Mouse (Mus musculus) spleen, adult 2 months (tissue): ENCODE data around the gene Grik4. TPM values are rescaled to one million over a fixed set of nuclear protein-coding genes. Genes with fewer than 3 reads are reported as not detected.
A peak's percentile ranks its signal among the peaks of the same experiment; 100 is the strongest.

Experiments used
- DNase-seq, 2 experiments: peaks; one replicate each; pipeline versions ENCODE4 v3.0.0 to v3.0.0-alpha.2; 2012 to 2021; ENCODE audit warnings: low spot score in 2 of 2, low read depth in 1 of 2
- H3K27ac ChIP-seq: fragments of 200-500 bp; 2 replicates; pipeline ENCODE4 v1.5.1; 2012; ENCODE audit warnings: low read length, inconsistent platforms; ENCODE audit not compliant: insufficient read depth
- H3K27me3 ChIP-seq: fragments of 200-500 bp; 2 replicates; pipeline ENCODE4 v1.6.1; 2012; ENCODE audit warnings: mild to moderate bottlenecking, moderate library complexity, low read length, inconsistent platforms; ENCODE audit not compliant: control insufficient read depth, insufficient read depth
- H3K36me3 ChIP-seq: fragments of 200-500 bp; 2 replicates; pipeline ENCODE4 v1.6.1; 2012; ENCODE audit warnings: mild to moderate bottlenecking, low read length, inconsistent platforms; ENCODE audit not compliant: control insufficient read depth, insufficient read depth
- H3K4me1 ChIP-seq: fragments of 200-500 bp; 2 replicates; pipeline ENCODE4 v1.6.1; 2011; ENCODE audit warnings: inconsistent platforms; ENCODE audit not compliant: control insufficient read depth, insufficient read depth, insufficient read length
- H3K4me3 ChIP-seq: fragments of 200-500 bp; 2 replicates; pipeline ENCODE4 v1.5.1; 2011; ENCODE audit warnings: mild to moderate bottlenecking, inconsistent platforms; ENCODE audit not compliant: insufficient read depth, insufficient read length; ENCODE audit errors: extremely low read depth
- CTCF ChIP-seq: fragments of 200-500 bp; IDR thresholded peaks from 2 replicates; pipeline ENCODE4 v1.5.1; 2011; ENCODE audit warnings: mild to moderate bottlenecking, inconsistent platforms; ENCODE audit not compliant: insufficient read depth, insufficient read length, insufficient replicate concordance; ENCODE audit errors: extremely low read depth
- POLR2A ChIP-seq: fragments of 200-500 bp; IDR thresholded peaks from 2 replicates; pipeline ENCODE4 v1.6.1; 2011; ENCODE audit warnings: low read depth, low read length, inconsistent platforms
- WGBS: fragments of 180-500 bp; shearing (Covaris S2); methylation state at CpG from one replicate; pipeline ENCODE4 v1.1.7; 2018; 5-methylcytosine and 5-hydroxymethylcytosine counted together
- polyA plus RNA-seq: library from polyadenylated mRNA; depleted of rRNA; stranded (reverse); fragments of >200 nt; gene quantifications from 2 replicates; pipeline ENCODE4 v1.2.3, GENCODE M21; 2012

The Grik4 gene
- polyA plus RNA-seq, 1 experiment, result 0.19 TPM

DNA sequence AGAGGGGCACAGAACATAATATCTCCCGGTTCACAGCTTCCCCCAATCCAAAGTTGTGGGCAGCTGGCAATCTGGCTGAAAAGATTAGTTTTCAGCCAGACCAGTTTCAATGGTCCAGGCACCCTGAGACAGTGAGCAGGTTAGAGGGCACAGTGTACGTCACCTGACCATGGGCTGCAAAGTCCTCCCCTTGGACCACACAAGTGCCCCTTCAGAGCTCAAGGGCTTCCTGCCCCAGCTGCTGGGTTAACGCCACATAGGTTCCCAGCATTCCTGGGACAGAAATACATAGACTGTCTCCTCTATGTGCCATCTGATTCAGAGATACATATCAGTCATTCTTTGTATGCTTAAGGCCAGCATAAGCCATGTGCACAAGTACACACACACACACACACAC, 91.2 kb downstream of the Grik4 start:
- no peak for DNase-seq
- TF ChIP-seq CTCF, result no peak
- no peak for TF ChIP-seq POLR2A
- WGBS, result 88% methylated on average over 3 of the region's 3 CpGs
- Histone ChIP-seq H3K4me1 (0 out of 2 replicates have a peak, but pooled peaks cover 1% of the 10 kb centered on the region), H3K27ac (no peak overlapping the region), H3K36me3 (no peaks in the 10 kb centered on the region), H3K4me3 (no peak overlapping the region), H3K27me3 (no peaks in the 10 kb centered on the region)

DNA sequence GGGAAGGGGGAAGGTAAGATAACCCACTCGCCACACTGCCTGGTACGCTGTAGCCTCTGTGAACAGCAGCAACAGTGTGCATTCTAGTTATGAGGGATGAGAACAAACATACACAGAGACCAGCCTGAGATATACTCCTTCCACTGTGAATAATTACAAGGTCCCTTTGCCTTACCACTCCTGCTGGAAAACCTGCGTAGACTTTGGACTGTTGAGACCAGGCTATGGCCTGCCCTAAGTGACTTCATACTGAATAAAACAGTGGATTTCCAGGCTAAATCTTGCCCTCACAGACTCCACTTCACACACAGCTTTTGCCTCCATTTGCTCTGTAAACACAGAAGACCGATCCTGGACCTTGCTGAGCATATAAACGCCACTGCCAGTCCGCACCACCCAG, 94.2 kb downstream of the Grik4 start:
- H3K27me3 ChIP-seq, result no peaks in the 10 kb centered on the region
- H3K36me3 ChIP-seq, result no peaks in the 10 kb centered on the region
- no peak for DNase-seq
- no peak overlapping the region for H3K4me3 ChIP-seq
- WGBS, result 94% methylated on average over 6 of the region's 6 CpGs
- H3K4me1 ChIP-seq, result no peaks in the 10 kb centered on the region
- no peak overlapping the region for H3K27ac ChIP-seq
- no peak for TF ChIP-seq CTCF
- TF ChIP-seq POLR2A, result no peak

GRCm38 (mm10) chr9:42848061-42848460, 96.2 kb downstream of the Grik4 start:
- no peaks in the 10 kb centered on the region for H3K27me3 ChIP-seq
- H3K4me3 ChIP-seq, result no peak overlapping the region
- H3K36me3 ChIP-seq, result no peaks in the 10 kb centered on the region
- no peak for DNase-seq
- H3K27ac ChIP-seq, result no peak overlapping the region
- H3K4me1 ChIP-seq, result no peaks in the 10 kb centered on the region
- 72% methylated on average over 9 of the region's 9 CpGs for WGBS
- TF ChIP-seq POLR2A, result no peak
- TF ChIP-seq CTCF, result no peak

DNA sequence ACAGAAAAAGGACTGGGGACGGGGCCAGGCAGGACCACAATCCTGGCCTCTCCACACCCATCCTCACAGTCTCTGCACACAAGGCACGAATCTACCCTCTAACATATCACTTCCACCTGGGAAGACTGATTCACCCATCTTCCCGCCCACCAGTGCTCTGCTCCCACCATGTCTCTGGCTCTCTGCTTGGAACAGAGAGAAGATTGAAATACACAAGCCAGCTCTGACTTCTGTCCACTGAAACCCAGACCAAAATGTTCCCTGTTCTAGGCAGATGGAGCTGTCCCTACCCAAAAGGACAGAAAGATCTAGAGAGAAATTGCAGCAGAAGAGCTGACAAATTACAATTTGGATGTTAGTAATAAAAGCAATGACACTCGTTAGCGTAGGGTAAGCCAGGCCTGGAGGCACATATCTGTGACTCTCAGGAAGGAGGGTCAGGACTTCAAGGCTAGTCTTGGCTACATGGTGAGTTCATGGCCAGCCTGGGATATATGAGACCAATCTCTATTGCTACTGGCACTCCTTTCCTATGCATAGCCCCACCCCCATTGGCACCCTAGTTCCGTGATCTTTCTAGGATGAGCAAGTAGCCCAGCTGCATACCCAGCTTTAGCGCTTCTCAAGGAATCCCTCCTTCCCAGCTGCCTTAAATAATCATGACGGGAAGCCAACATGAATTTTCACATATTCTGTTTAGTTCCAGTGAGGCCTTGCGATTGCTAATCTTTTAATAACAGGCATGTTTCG, 97.4 kb downstream of the Grik4 start:
- Histone ChIP-seq H3K4me3 (no peak overlapping the region), H3K27ac (no peak overlapping the region), H3K4me1 (no peaks in the 10 kb centered on the region), H3K36me3 (no peaks in the 10 kb centered on the region), H3K27me3 (no peaks in the 10 kb centered on the region)
- 89% methylated on average over 10 of the region's 10 CpGs for WGBS
- TF ChIP-seq CTCF (no peak), POLR2A (no peak)
- no peak for DNase-seq

- WGBS, result 36% methylated on average over 4 of the region's 4 CpGs
- no peaks in the 10 kb centered on the region for H3K27me3 ChIP-seq
- TF ChIP-seq POLR2A (no peak), CTCF (no peak)
- H3K4me3 ChIP-seq, result no peak overlapping the region
- H3K4me1 ChIP-seq, result no peaks in the 10 kb centered on the region
- H3K36me3 ChIP-seq, result no peaks in the 10 kb centered on the region
- DNase-seq, result no peak
- no peak overlapping the region for H3K27ac ChIP-seq
These were observed 98.2 kb downstream of the Grik4 start for GRCm38 (mm10) chr9:42846139-42846538.

DNA sequence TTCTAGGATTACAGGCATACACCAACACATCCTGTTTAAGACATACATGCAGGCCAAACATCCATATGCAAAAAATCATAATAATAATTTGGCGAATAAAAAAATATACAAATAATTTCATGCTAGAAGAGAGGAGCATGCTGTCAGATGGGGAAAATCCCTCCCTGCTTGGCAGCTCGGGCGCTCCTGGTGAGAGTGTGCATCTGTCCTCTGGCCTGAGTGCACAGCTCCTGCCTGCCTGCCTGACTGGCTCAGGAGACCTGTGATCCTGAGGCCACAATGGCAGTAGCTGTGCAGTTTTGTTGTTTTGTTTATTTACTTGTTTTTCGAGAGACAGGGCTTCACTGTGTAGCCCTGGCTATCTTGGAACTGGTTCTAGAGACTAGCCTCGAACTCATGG, 100.0 kb downstream of the Grik4 start:
- TF ChIP-seq CTCF, result no peak
- TF ChIP-seq POLR2A, result no peak
- WGBS, result 78% methylated on average over 5 of the region's 5 CpGs
- Histone ChIP-seq H3K27me3 (no peaks in the 10 kb centered on the region), H3K36me3 (no peaks in the 10 kb centered on the region), H3K4me1 (no peaks in the 10 kb centered on the region), H3K27ac (no peak overlapping the region), H3K4me3 (no peak overlapping the region)
- DNase-seq, result no peak

- Histone ChIP-seq H3K27ac (no peak overlapping the region), H3K4me3 (no peak overlapping the region), H3K27me3 (no peaks in the 10 kb centered on the region), H3K4me1 (peaks cover 14% of the 10 kb centered on the region; the same call in 1 of the 2 replicates), H3K36me3 (no peaks in the 10 kb centered on the region)
- peak; percentile 22 to 50 for DNase-seq
- TF ChIP-seq POLR2A, result no peak
- no peak for TF ChIP-seq CTCF
- WGBS, result 10% methylated on average over 5 of the region's 5 CpGs
These were observed 106.0 kb downstream of the Grik4 start for GRCm38 (mm10) chr9:42838299-42838698.
